Mouse (Mus musculus) heart, adult 2 months (tissue): ENCODE data around the gene Fam83e.

Source experiments
- CTCF ChIP-seq: fragments of 200-600 bp; IDR thresholded peaks from 2 replicates; pipeline ENCODE4 v1.8.1; 2022; ENCODE audit warnings: antibody characterized with exemption, mild to moderate bottlenecking, moderate library complexity
- EP300 ChIP-seq: fragments of 200-500 bp; IDR thresholded peaks from 2 replicates; pipeline ENCODE4 v1.6.1; 2011; ENCODE audit warnings: low read depth, low read length, control low read depth; ENCODE audit not compliant: insufficient read depth

DNA sequence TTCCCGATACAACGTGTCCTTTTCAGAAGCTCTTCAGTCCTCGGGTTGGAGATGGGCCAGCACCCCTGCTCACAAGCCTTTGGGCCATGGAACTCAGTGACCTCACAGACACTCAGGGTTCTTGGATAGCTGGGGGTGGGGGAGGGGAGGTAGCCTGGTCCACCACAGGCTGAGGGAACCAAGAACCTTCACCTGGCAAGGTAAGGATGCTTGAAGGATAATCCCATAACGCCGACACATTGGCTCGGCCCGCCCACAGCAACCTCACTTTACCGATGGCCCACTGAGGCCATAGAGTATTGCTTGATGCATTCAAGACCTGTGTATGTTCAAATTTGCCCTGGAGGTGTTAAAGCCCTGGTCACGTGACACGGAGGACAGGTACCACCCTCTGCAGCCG, 4.7 kb downstream of the Fam83e start, which contains the start of gene Spaca4:
- TF ChIP-seq EP300, result no peak
- no peak for TF ChIP-seq CTCF
